Mouse (Mus musculus) ZHBTc4 (cell line): ENCODE data around the gene Proser1.

Experiments
- DNase-seq: peaks from one replicate; pipeline ENCODE4 v3.0.0-alpha.2; 2011; ENCODE audit warnings: low read depth, low spot score

Proser1 gene

DNA sequence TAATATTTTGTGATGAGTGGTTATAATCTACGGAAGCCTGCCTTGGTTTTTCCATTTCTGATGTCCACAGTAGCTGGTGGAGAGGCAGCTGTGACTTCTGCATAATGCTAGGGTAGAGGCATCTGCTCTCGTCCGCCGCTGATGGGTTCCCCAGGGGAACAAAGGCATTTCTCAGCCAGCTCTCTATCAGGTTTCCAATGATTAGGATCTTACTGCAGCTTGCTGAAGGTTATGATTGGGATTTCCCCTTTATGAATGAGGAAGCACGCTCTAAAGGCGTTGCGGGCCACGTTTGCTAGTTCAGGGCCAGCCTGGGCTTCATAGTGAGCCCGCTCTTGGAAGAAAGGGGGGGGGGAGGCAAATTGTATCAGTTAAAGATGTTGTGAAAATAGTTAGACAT lies 3.0 kb downstream of the Proser1 start:
- DNase-seq, result no peak

DNA sequence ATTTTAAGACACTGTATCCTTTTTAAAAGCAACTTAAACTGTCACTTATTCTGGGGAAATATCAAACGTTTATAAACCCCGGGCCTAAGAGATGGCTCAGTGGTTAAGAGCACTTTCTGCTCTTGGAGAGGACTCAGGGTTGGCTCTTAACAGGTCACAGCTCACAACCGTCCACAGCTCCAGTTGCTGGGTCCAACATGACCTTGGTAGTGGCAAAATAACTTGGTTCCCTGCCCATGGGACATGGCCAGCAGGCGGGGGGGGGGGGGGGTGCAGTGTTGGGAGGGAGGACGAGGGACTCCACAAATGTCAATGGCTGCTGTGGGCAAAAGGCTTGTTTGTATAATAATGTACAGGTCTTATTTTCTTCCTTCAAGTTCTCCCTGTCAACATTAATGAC lies 3.9 kb downstream of the Proser1 start:
- DNase-seq, result no peak

DNA sequence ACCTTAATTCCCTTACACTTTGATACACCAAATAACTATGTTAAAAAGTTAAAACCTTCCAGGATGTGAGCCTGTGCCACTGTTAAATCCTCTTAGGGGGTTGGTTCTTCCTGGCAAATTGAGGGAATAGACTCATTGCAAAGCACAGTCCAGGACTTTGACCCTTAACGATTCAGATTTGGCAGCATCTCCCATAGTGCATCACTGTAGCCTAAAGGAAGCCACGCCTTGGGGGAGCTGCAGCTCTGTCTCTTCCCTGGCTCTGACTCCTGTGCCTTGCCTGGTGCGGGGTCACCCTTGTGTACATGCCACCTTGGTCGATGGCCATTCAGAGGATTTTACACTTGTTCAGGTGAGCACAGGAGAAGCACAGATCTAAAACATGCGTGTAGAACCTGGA lies 6.2 kb downstream of the Proser1 start:
- no peak for DNase-seq

DNA sequence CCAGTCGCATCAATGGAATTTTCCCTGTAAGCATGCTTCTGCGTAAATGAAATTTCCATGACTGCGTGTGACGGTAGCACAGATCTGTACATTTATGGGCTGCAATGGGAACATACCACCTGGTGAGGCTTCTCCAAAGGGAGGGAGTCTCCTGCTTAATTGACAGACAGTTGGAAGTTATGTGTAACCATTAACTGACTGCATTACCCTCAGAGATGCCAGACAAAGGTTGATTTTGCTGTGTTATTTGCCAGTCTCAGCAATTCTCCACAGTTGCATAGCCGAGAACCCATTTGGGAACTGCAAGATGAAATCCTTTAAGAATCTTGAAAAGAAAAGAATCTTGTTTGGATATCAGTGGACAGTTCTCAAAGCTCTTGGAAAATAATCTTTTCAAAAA lies 8.6 kb downstream of the Proser1 start:
- DNase-seq, result no peak

DNA sequence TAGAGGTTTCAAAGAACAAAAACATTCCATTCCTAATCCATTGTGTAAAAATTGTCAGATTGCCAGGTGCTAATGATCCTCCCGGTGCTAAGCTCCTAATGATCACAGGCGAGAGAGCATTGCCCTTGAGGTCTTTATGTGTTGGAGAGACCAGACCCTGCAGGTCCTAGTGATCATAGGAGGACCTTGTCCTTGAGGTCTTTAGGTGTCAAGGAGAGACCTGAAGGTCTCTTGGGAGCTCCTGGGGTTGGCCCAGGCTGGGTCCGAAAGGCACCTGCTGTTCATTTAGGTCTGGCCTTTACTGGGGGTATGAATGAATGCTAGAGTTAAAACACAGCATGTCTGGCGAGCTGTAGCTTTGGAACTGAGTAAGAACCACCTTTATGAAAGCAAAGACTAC lies 10.7 kb downstream of the Proser1 start:
- DNase-seq, result no peak

DNA sequence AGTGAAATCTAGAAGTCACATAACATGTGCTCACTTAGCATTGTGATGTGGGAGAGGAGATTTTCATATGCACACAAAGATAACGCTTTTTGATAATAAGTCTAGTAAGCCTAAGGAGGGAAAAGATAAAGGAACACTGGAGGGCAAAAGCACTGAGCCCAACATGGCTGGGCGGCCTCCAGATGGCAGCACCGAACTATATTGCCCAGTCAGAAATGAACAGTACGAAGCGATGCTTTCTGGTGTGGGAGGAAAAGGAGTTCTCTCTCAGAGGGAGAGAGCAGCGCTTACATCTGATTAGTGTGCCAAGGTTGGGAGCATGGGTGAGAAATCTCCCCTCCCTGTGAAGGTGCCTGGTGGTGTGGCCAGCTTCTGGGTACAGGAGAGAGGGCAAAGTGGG lies 12.4 kb downstream of the Proser1 start:
- DNase-seq, result peak; percentile 42

DNA sequence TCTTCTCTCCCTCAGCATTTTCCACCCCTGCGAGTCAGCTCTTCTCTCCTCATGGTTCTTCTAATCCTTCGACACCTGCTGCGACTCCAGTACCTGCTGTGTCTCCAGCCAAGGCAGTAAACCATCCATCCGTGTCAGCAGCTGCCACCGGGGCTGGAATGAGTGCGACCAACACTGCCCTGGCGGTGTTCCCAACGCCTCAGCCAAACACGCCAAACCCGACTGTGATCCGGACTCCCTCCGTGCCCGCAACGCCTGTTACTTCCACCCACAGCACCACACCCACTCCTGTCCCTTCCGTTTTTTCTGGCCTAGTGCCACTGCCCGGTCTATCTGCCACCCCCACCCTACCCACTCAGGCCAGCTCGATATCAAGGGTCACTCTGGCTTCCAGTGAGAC lies 14.0 kb downstream of the Proser1 start:
- DNase-seq, result no peak

DNA sequence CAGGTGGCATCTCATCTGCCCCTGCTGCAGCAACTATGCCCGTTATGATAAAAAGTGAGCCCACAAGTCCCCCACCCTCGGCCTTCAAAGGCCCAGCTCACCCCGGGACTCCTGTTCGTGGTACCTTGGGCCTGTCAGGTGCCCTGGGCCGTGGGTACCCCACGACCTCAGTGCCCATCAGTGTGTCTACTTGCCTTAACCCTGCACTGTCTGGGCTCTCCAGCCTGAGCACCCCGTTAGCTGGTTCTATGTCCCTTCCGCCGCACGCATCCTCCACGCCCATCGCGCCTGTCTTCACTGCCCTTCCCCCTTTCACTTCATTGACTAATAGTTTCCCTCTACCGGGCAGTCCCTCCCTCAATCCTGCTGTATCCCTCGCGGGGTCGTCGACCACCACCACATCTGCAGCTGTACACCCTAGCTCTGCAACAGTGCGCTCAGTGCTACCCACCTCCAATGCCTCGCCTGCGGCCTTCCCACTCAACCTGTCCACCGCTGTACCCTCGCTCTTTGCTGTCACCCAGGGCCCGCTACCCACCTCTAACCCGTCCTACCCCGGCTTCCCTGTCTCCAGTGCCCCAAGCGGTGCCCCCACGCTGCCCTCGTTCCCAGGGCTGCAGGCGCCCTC lies 15.1 kb downstream of the Proser1 start:
- DNase-seq, result no peak

DNA sequence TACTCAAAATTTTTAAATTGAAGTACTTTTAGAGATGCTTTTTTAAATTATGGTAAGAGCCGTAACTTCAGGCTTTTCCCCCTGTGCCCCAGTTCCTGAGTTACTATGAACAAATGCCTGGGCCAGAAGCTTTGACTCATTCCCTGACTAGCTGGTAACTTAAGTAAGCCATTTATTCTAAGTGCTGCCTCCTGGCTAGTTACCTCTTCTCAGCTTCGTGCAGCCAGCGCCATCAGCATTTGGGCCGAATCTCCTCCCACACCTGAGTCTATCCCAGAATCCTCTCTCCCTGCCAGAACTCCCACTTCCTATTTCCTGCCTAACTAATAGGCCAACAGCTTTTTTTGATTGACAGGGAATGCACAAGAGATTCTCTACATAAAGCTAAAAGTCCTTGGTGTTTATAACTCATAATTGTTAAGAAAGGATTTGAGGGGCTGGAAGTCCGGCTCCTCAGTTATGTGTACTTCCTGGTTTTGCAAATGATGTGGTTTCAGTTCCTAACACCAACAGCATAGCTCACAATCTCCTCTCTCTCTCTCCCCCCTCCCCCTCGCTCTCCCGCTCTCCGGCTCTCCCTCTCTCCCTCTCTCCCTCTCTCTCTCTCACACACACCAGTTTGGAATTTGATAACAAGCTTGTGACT lies 20.1 kb downstream of the Proser1 start:
- no peak for DNase-seq

DNA sequence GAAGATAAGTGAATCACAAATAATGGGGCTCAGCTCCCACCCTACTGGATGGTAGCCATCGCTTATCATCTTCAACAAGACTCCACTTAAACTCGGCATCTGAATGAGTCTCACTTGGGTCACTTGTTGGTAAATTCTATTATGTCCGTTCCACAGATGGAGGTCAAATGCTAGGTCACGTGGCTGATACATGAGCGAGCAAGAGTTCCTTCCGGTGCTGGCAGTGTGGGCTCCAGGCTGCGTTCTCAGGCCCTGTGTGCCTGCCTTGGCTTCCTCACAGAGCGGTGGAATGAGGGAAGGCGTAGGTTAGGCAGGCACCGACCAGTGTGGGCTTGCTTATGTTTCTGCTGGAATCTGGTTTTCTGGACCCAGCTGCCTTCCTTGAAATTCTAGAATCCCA lies 23.1 kb downstream of the Proser1 start:
- DNase-seq, result no peak

DNA sequence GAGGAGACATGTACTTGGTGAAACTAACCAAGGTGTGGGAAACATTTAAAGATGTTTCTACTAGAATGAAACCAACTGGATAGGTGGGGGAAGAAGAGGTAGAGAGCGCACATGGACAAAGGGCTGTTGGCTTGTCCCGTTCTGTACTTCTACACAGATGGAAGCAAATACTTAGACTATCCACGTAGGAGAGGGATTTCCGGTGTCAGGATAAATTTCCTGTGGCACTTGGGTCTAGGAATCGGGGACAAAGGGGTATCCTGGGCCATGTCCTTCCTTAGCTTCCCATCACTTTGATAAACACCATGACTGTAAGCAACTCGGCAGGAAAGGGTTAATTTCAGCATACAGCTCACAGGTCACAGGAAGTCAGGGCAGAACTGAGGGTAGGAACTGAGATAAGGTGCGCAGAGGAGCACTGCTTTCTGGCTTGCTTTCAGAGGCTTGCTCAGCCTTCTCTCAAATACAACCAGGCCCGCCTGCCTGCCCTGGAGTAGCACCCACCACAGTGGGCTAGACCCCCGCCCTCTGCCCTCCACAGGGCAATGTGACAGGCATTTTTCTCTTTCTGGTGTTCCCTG lies 23.6 kb downstream of the Proser1 start:
- DNase-seq, result no peak

DNA sequence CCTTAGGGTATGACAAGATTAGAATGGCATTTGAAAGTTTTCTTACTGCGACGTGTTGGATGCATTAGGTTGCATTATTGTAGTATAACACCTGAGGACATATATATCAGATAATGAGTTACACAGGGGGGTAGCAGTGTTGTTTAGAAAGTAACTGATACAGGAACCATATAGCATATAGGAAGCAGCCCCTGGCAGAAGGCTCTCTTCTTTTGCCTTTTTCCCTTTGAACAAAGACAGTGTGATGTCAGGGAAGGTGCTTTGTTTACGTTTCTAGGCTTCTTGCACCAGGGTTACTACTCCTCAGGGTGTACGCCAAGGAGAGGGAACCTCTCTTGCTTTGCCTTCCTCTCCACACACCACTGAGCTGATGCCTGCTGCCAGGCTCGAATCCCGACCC lies 24.9 kb downstream of the Proser1 start, which contains the start of gene Stoml3:
Gene Stoml3 (plus strand): TSS at position 301 of the 400 bp plus-strand sequence.
- no peak for DNase-seq

DNA sequence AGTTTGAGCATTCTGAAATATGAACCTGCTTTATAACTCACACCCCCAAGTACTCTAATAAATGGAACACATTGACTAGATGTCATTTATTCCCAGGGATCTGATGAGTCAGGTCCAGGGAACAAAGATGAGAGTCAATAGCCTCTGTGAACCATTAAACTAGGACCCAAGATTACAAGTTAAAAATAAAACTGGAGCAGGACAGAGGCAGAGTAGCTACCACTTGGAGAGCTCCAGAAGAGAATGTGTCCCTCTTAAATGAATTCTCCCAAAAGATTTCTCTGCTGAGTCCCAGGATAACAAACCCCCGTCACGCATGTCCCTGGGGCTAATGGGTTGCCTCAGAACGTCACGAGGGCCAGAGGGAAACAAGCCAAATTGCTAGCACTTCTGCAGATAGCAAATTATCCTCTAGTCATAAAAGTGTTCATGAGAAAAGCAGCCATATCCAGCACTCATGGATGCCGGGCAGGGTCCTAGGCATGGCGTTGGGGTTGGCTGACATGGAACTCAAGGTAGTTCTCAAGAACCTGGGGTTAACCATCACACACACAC lies 35.0 kb downstream of the Proser1 start:
- no peak for DNase-seq

DNA sequence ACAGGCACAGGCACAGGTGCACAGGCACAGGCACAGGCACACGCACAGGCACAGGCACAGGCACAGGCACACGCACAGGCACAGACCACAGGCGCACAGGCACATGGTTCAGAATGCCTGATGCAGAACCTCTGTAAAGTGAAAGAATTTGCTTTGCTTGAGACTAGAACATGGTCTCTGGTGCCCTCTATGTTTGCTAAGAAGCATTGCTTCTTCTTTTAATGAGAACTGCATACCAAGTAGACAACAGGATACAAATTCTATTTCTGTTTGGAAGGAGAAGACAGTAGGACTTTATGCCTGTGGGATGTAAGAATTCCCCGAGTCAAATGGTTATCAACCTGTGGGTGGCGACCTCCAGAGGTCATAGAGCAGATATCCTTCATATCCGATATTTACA lies 39.0 kb downstream of the Proser1 start:
- DNase-seq, result peak; percentile 45

DNA sequence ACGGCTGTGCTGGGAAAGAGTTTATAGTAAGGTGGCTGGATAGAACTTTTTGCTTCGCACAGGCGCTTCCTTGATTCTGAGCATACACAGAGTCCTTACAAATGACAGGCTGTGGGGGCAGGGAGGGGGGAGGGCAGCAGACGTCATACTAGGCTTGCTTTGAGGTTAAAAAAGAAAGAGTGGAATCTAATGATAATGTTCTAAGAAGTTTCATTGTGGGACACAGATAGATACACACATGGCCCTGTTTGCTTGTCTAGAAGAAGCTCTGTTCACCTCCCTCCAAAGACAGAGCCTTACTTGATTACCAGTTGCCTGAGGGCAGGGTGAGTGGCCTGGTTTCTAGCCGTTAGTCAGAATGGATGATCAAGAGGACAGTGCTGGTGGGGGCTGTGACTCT lies 49.6 kb downstream of the Proser1 start:
- no peak for DNase-seq

DNA sequence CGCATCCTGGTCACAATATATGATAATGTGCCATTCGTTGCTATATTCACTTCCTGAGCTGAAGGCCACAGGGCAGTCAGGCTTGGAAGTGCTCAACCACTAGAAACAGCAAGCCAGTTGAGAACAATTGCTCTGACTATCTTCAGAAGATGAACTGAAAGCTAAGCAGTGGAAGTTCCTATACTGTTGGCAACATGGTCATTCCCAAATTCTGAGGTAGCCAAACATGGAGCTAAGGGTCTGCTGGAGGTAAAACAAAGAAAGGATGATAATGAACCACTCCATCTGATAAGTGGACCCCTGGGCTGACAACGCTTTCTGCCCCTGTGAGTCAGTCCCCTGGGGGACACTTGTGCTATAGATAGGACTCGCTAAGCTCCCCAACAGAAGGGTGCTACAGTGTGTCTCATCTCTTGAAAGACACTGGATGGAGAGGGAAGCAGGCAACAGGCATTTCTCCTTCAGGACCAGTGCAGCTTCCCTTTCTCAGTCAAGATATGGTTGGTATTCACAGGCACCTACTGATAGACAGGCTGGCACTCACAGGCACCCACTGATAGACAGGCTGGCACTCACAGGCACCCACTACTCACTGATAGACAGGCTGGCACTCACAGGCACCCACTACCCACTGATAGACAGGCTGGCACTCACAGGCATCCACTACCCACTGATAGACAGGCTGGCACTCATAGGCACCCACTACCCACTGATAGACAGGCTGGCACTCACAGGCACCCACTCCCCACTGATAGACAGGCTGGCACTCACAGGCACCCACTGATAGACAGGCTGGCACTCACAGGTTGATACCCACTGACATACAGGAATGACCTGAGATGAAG lies 51.0 kb downstream of the Proser1 start:
- DNase-seq, result no peak

DNA sequence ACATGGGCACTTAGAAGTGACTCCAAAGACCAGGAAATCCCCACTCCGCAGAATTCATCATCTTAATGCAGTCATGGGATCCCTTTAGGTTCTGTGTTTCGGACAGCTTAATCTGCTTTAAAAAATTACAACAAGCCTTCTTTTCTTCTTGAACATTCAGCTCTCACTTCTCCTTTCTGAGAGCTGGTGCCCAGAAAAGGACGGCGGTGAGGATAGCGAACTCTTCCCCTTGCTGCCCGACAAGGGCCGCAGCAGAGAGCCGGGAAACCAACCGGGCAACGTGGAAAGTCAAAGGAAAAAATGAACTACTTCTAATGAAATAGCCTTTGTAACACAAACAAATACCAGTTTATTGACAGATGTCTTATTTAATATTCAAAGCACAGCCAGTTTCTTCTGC lies 59.3 kb downstream of the Proser1 start:
- no peak for DNase-seq

DNA sequence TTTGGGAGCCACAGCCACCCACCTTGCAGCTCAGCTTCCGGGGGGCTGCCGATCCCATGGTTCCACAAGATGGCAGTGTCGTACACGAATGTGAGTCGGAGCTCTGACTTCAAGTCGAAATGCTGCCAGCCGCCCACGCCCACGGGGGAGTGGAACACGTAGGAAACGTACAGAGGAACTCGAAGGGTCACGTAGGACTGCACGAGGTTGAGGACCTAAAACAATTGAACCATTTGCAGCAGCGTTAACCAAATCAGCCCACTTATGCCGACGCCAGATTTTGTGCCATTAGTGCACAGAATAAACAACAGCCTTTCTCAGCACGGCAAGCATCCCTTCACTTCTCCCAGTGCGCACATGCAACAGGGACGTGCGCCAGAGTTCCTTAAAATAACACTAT lies 62.3 kb downstream of the Proser1 start:
- DNase-seq, result peak; percentile 84

DNA sequence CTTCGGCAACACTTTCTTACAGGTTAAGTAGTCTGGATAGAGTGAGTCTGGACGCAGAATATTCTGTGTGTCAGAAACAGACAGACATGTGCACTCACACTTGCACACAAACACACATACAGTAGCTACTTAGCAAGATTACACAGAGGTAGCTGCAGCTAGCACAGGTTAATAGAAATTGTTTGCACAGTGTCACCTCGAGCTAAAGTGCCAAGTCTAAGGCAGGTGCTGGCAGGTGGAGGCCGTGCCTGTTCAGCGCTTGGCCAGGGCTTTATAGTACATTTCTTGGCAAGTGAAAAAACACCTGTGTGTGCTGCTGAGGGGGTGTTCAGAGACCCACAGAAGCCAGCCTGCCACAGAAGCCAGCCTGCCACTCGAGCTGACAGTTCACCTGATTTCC lies 66.8 kb downstream of the Proser1 start:
- no peak for DNase-seq
